Mouse (Mus musculus): Measurements from ENCODE around the gene Cnot2. TPM values are rescaled to one million over a fixed set of nuclear protein-coding genes. Genes with fewer than 3 reads are reported as not detected.
"Not testable (repeated sequence)": the region's sequence is repeated elsewhere in the genome, so short reads cannot be mapped to it uniquely, and the experiment has no call there.

Gene Cnot2
- polyA plus RNA-seq (2012; rRNA removed), result 8.7 and 19.2 TPM in 2 replicates

- H3K36me3 ChIP-seq (ENCODE audit: control insufficient read depth, insufficient read depth, low read length), result peaks cover 3% of the 10 kb centered on the region
- H3K27me3 ChIP-seq (ENCODE audit: control insufficient read depth, insufficient read depth, low read length), result no peaks in the 10 kb centered on the region
- no peak for TF ChIP-seq CTCF (IDR thresholded peaks at IDR 0.05; ENCODE audit: extremely low read depth, insufficient read length, insufficient replicate concordance, low read depth, low read length)
- TF ChIP-seq POLR2A (IDR thresholded peaks at IDR 0.05; ENCODE audit: low read depth, low read length), result peak; percentile 80
- peak within 1 kb of the TSS; percentile 99 for H3K4me3 ChIP-seq (ENCODE audit: low read depth, low read length)
- H3K4me1 ChIP-seq (ENCODE audit: control insufficient read depth, insufficient read depth, insufficient read length, low read length), result peaks cover 3% of the 10 kb centered on the region; the same call in 1 of the 2 replicates
- 2% methylated on average over 47 of the region's 47 CpGs for WGBS
- H3K27ac ChIP-seq (ENCODE audit: insufficient read depth, low read depth, low read length), result peak within 1 kb of the TSS; percentile 87
These were observed at the start of gene Cnot2 for GRCm38 (mm10) chr10:116581369-116581718. Cnot2 (minus strand) TSS chr10:116581511.

- TF ChIP-seq CTCF (IDR thresholded peaks at IDR 0.05; ENCODE audit: extremely low read depth, insufficient read length, insufficient replicate concordance, low read depth, low read length) (no peak), POLR2A (IDR thresholded peaks at IDR 0.05; ENCODE audit: low read depth, low read length) (no peak)
- Histone ChIP-seq H3K27ac (ENCODE audit: insufficient read depth, low read depth, low read length) (no peak overlapping the region), H3K27me3 (ENCODE audit: control insufficient read depth, insufficient read depth, low read length) (no peaks in the 10 kb centered on the region), H3K4me3 (ENCODE audit: low read depth, low read length) (no peak overlapping the region), H3K4me1 (ENCODE audit: control insufficient read depth, insufficient read depth, insufficient read length, low read length) (no peaks in the 10 kb centered on the region), H3K36me3 (ENCODE audit: control insufficient read depth, insufficient read depth, low read length) (no peaks in the 10 kb centered on the region)
- WGBS, result 80% methylated on average over 5 of the region's 5 CpGs
These were observed 47.6 kb upstream of the Cnot2 start for GRCm38 (mm10) chr10:116628926-116629325.

- Histone ChIP-seq H3K4me3 (ENCODE audit: low read depth, low read length) (no peak overlapping the region), H3K4me1 (ENCODE audit: control insufficient read depth, insufficient read depth, insufficient read length, low read length) (no peaks in the 10 kb centered on the region), H3K27me3 (ENCODE audit: control insufficient read depth, insufficient read depth, low read length) (no peaks in the 10 kb centered on the region), H3K27ac (ENCODE audit: insufficient read depth, low read depth, low read length) (no peak overlapping the region), H3K36me3 (ENCODE audit: control insufficient read depth, insufficient read depth, low read length) (no peaks in the 10 kb centered on the region)
- TF ChIP-seq CTCF (IDR thresholded peaks at IDR 0.05; ENCODE audit: extremely low read depth, insufficient read length, insufficient replicate concordance, low read depth, low read length) (no peak), POLR2A (IDR thresholded peaks at IDR 0.05; ENCODE audit: low read depth, low read length) (no peak)
- 85% methylated on average over 1 of the region's 1 CpGs for WGBS
These were observed 44.7 kb upstream of the Cnot2 start for GRCm38 (mm10) chr10:116626009-116626408.

GRCm38 (mm10) chr10:116613250-116613649 is 31.9 kb upstream of the Cnot2 start:
- H3K4me3 ChIP-seq (ENCODE audit: low read depth, low read length); H3K27me3 ChIP-seq (ENCODE audit: control insufficient read depth, insufficient read depth, low read length); H3K27ac ChIP-seq (ENCODE audit: insufficient read depth, low read depth, low read length); H3K36me3 ChIP-seq (ENCODE audit: control insufficient read depth, insufficient read depth, low read length); H3K4me1 ChIP-seq (ENCODE audit: control insufficient read depth, insufficient read depth, insufficient read length, low read length): not testable (repeated sequence)
- WGBS, result 77% methylated on average over 8 of the region's 10 CpGs

GRCm38 (mm10) chr10:116604905-116605162 is 23.5 kb upstream of the Cnot2 start:
- Histone ChIP-seq H3K4me3 (ENCODE audit: low read depth, low read length) (no peak overlapping the region), H3K27ac (ENCODE audit: insufficient read depth, low read depth, low read length) (no peak overlapping the region), H3K27me3 (ENCODE audit: control insufficient read depth, insufficient read depth, low read length) (no peaks in the 10 kb centered on the region), H3K36me3 (ENCODE audit: control insufficient read depth, insufficient read depth, low read length) (no peaks in the 10 kb centered on the region), H3K4me1 (ENCODE audit: control insufficient read depth, insufficient read depth, insufficient read length, low read length) (no peaks in the 10 kb centered on the region)
- 96% methylated on average over 4 of the region's 4 CpGs for WGBS
- TF ChIP-seq POLR2A (IDR thresholded peaks at IDR 0.05; ENCODE audit: low read depth, low read length) (no peak), CTCF (IDR thresholded peaks at IDR 0.05; ENCODE audit: extremely low read depth, insufficient read length, insufficient replicate concordance, low read depth, low read length) (no peak)

- 81% methylated on average over 6 of the region's 6 CpGs for WGBS
- H3K27ac ChIP-seq (ENCODE audit: insufficient read depth, low read depth, low read length), result no peak overlapping the region
- H3K27me3 ChIP-seq (ENCODE audit: control insufficient read depth, insufficient read depth, low read length), result no peaks in the 10 kb centered on the region
- H3K36me3 ChIP-seq (ENCODE audit: control insufficient read depth, insufficient read depth, low read length), result no peaks in the 10 kb centered on the region
- no peak for TF ChIP-seq CTCF (IDR thresholded peaks at IDR 0.05; ENCODE audit: extremely low read depth, insufficient read length, insufficient replicate concordance, low read depth, low read length)
- no peak for TF ChIP-seq POLR2A (IDR thresholded peaks at IDR 0.05; ENCODE audit: low read depth, low read length)
- no peak overlapping the region for H3K4me3 ChIP-seq (ENCODE audit: low read depth, low read length)
- no peaks in the 10 kb centered on the region for H3K4me1 ChIP-seq (ENCODE audit: control insufficient read depth, insufficient read depth, insufficient read length, low read length)
These were observed 23.0 kb upstream of the Cnot2 start for GRCm38 (mm10) chr10:116604081-116604904.

GRCm38 (mm10) chr10:116599056-116599850 is 17.9 kb upstream of the Cnot2 start:
- Histone ChIP-seq H3K36me3 (ENCODE audit: control insufficient read depth, insufficient read depth, low read length) (no peaks in the 10 kb centered on the region), H3K4me1 (ENCODE audit: control insufficient read depth, insufficient read depth, insufficient read length, low read length) (no peaks in the 10 kb centered on the region), H3K27me3 (ENCODE audit: control insufficient read depth, insufficient read depth, low read length) (no peaks in the 10 kb centered on the region), H3K27ac (ENCODE audit: insufficient read depth, low read depth, low read length) (no peak overlapping the region), H3K4me3 (ENCODE audit: low read depth, low read length) (no peak overlapping the region)
- 86% methylated on average over 14 of the region's 14 CpGs for WGBS
- TF ChIP-seq CTCF (IDR thresholded peaks at IDR 0.05; ENCODE audit: extremely low read depth, insufficient read length, insufficient replicate concordance, low read depth, low read length) (no peak), POLR2A (IDR thresholded peaks at IDR 0.05; ENCODE audit: low read depth, low read length) (no peak)

All from small intestine, adult 2 months (tissue).